Mouse (Mus musculus): ENCODE measurements at regions not wholly inside any gene's neighbourhood (a gene's known extent, or its start where the extent isn't known, plus 50 kb on each side); places are given as distances from the start of the nearest gene placed in this dataset.

DNA sequence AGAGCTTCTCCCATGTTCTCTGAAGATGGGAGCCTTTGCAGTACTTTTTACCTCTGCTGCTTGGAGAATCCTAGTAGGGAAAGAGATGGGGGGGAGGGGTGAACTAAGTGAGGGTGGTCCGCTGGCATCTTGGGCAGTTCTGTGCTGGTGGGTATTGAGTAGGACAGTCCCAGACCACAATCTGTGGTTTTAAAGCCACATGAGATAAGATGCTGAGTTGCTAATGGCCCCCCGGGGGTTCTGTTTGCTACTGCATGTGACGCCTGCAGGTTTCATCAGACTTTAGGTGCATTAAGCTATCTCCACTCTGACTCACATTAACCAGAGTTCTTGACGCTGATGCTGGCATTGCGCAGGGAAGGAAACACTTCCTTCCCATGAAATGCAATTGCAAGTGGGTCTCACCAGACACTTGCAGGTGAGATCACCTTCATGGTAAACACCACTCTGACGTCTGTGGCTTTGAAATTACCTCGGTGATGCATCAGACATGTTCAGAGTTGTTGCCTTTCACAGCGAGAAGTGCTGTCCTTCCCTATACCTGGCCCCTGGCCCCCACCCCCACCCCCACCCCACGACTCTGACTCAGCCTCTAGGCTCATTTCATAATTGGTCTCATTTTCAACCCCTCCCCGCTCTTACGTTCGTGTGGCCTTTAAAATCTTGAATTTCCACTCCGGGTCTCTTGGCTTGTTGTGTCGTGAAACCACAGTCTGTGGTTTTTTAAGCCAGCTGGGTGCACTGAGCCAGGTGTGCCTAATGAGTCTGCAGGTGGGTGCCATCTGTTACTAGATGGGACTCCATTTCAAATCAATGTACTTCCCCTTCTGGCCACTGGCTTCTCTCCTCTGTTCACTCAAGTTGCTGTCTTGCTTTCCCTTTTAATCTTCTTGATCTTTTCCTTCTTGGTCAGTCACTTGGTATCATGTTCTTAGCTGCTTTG lies 94.8 kb upstream of the Synm start:
- 46% methylated on average over 14 of the region's 14 CpGs for WGBS
- Histone ChIP-seq H3K27me3 (ENCODE audit: control insufficient read depth, insufficient read depth, low read length) (no peaks in the 10 kb centered on the region), H3K9me3 (replicated peaks; ENCODE audit: control insufficient read depth, low read length) (no peaks in the 10 kb centered on the region), H3K4me2 (ENCODE audit: low read depth, low read length) (no peak overlapping the region), H3K27ac (ENCODE audit: low read depth) (no peak overlapping the region), H3K4me1 (ENCODE audit: control insufficient read depth, insufficient read depth) (no peaks in the 10 kb centered on the region), H3K9ac (replicated peaks; ENCODE audit: low read depth, low read length) (no peak overlapping the region), H3K36me3 (replicated peaks; ENCODE audit: control insufficient read depth, insufficient read depth, low read length) (no peaks in the 10 kb centered on the region), H3K4me3 (ENCODE audit: low read depth, low read length) (no peak overlapping the region)
- TF ChIP-seq EP300 (IDR thresholded peaks at IDR 0.05; ENCODE audit: low read depth) (no peak), CTCF (IDR thresholded peaks at IDR 0.05; ENCODE audit: low read depth) (no peak)
- DNase-seq (ENCODE audit: low spot score) (no peak), ATAC-seq (ENCODE audit: insufficient read depth, low read depth) (no peak)

DNA sequence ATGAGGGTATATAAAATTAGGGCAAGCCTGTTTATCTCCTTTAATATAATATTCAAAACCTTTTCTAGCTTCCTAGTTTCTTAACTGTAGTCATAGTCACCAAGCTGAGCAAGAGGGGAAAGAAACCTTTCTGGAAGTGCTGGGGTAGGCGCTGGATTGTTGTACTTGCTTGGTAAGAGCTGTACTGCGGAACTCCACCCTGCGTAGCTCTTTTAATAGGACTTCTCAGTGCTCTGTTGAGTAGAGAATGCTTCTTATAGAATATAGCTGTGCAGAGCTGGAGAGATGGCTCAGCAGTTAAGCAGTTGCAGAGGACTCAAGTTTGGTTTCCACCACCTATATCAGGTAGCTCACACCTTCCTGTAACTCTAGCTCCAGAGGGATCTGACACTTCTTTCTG lies 93.3 kb upstream of the Synm start:
- Histone ChIP-seq H3K4me2 (ENCODE audit: low read depth, low read length) (no peak overlapping the region), H3K4me3 (ENCODE audit: low read depth, low read length) (no peak overlapping the region), H3K9me3 (replicated peaks; ENCODE audit: control insufficient read depth, low read length) (no peaks in the 10 kb centered on the region), H3K4me1 (ENCODE audit: control insufficient read depth, insufficient read depth) (no peaks in the 10 kb centered on the region), H3K27me3 (ENCODE audit: control insufficient read depth, insufficient read depth, low read length) (no peaks in the 10 kb centered on the region), H3K36me3 (replicated peaks; ENCODE audit: control insufficient read depth, insufficient read depth, low read length) (no peaks in the 10 kb centered on the region), H3K27ac (ENCODE audit: low read depth) (no peak overlapping the region), H3K9ac (replicated peaks; ENCODE audit: low read depth, low read length) (no peak overlapping the region)
- WGBS = 92% methylated on average over 3 of the region's 3 CpGs
- ATAC-seq (ENCODE audit: insufficient read depth, low read depth) (no peak), DNase-seq (ENCODE audit: low spot score) (no peak)
- TF ChIP-seq CTCF (IDR thresholded peaks at IDR 0.05; ENCODE audit: low read depth) = no peak
- no peak for TF ChIP-seq EP300 (IDR thresholded peaks at IDR 0.05; ENCODE audit: low read depth)

DNA sequence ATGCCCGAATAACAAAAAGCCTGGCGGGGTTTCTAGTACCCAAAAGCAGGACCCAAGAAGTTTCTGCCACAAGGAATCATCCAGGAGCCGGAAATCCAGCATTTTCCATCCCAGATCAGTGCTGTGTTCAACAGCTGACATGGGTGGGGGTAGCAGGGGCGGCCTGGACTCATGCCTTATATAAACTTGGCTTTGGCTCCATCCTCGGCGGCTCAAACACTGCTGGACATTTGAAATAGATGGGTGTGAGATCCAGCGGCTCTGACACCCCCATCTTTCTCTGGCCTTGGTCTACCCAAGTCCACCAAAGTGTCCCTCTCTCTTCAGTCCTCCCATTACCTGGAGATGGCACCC lies 89.9 kb upstream of the Synm start:
- ATAC-seq (ENCODE audit: insufficient read depth, low read depth) (peak; percentile 36), DNase-seq (ENCODE audit: low spot score) (no peak)
- peak overlapping the region; percentile 36; the same call in 1 of the 2 replicates for H3K9ac ChIP-seq (replicated peaks; ENCODE audit: low read depth, low read length)
- no peaks in the 10 kb centered on the region for H3K4me1 ChIP-seq (ENCODE audit: control insufficient read depth, insufficient read depth)
- H3K4me3 ChIP-seq (ENCODE audit: low read depth, low read length) = peak overlapping the region; percentile 36
- H3K36me3 ChIP-seq (replicated peaks; ENCODE audit: control insufficient read depth, insufficient read depth, low read length) = no peaks in the 10 kb centered on the region
- peak overlapping the region; percentile 73 for H3K27ac ChIP-seq (ENCODE audit: low read depth)
- peak overlapping the region; percentile 61 for H3K4me2 ChIP-seq (ENCODE audit: low read depth, low read length)
- no peaks in the 10 kb centered on the region for H3K27me3 ChIP-seq (ENCODE audit: control insufficient read depth, insufficient read depth, low read length)
- 7% methylated on average over 7 of the region's 7 CpGs for WGBS
- TF ChIP-seq EP300 (IDR thresholded peaks at IDR 0.05; ENCODE audit: low read depth) (no peak), CTCF (IDR thresholded peaks at IDR 0.05; ENCODE audit: low read depth) (no peak)
- no peaks in the 10 kb centered on the region for H3K9me3 ChIP-seq (replicated peaks; ENCODE audit: control insufficient read depth, low read length)

DNA sequence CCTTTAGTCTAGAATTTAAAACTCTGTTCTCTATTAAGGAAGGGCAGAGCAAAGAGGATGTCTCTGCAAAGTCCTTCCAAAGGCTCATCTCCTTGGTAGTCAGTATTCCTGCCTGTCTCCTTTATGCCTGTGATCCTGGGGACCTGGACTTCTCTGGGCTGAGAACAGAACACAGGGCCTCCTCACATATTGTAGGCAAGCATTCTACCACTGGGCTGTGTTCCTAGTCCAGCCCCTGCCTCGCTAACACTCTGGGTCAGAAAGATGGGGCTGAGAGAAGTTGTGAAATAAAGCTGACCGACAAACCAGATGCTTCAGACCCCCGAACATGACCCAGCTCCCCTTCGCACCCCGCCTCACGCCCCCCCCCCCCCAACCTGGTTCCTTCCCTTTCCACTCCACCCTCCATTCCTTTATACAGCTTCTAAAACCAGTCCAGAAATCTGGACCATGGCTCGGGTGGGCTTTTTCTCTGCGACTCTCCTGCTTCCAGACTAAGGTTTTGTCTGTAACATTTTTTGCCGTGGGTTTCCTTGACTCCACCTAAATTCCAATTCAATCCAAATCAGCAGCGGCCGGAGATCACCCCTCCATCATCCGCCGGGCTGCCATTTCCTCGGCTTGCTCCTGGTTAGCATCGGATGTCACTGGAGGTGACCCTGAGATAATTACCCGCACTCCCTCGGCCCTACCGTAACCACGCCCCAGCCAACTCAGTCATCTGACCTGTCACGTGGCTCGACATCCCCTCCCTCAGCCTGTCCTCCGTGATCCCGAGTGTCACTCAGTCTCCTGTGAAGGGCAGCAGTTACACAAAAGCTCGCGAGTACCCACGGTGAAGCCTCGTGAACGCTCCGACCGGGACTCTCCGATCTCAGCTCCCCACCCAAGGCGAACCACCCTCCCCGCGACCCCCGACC lies 89.3 kb upstream of the Synm start:
- TF ChIP-seq CTCF (IDR thresholded peaks at IDR 0.05; ENCODE audit: low read depth) (no peak), EP300 (IDR thresholded peaks at IDR 0.05; ENCODE audit: low read depth) (peak; percentile 60; the same call in 1 of the 2 replicates)
- WGBS = 2% methylated on average over 35 of the region's 35 CpGs
- H3K27me3 ChIP-seq (ENCODE audit: control insufficient read depth, insufficient read depth, low read length) = no peaks in the 10 kb centered on the region
- peak; percentile 99 for ATAC-seq (ENCODE audit: insufficient read depth, low read depth)
- DNase-seq (ENCODE audit: low spot score) = peak; percentile 92
- peak overlapping the region; percentile 36 for H3K4me3 ChIP-seq (ENCODE audit: low read depth, low read length)
- no peaks in the 10 kb centered on the region for H3K9me3 ChIP-seq (replicated peaks; ENCODE audit: control insufficient read depth, low read length)
- H3K27ac ChIP-seq (ENCODE audit: low read depth) = peak overlapping the region; percentile 73
- no peaks in the 10 kb centered on the region for H3K4me1 ChIP-seq (ENCODE audit: control insufficient read depth, insufficient read depth)
- H3K4me2 ChIP-seq (ENCODE audit: low read depth, low read length) = peak overlapping the region; percentile 61
- H3K36me3 ChIP-seq (replicated peaks; ENCODE audit: control insufficient read depth, insufficient read depth, low read length) = no peaks in the 10 kb centered on the region
- H3K9ac ChIP-seq (replicated peaks; ENCODE audit: low read depth, low read length) = peak overlapping the region; percentile 36; the same call in 1 of the 2 replicates

DNA sequence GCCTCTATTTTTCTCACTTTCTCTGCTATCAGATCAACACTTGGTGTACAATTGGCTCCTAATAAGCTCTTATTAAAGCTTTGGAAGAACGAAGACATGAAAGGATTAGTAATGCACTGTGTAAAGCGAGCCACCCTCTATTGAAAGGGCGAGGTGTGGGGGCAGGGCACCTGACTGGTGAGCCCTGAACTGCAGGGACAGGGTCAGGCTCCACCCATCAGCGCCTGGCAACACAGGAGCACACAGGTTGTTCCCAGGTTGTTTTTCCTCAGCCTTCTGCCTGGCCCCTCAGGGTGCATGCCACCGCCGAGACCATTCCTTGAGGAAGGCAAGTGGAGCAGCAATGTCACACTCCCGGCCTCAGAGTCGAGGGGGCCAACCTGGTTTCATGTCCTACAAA lies 87.3 kb upstream of the Synm start:
- WGBS = 42% methylated on average over 8 of the region's 8 CpGs
- no peak for TF ChIP-seq CTCF (IDR thresholded peaks at IDR 0.05; ENCODE audit: low read depth)
- TF ChIP-seq EP300 (IDR thresholded peaks at IDR 0.05; ENCODE audit: low read depth) = no peak
- Histone ChIP-seq H3K27ac (ENCODE audit: low read depth) (no peak overlapping the region), H3K4me2 (ENCODE audit: low read depth, low read length) (no peak overlapping the region), H3K4me3 (ENCODE audit: low read depth, low read length) (no peak overlapping the region), H3K9me3 (replicated peaks; ENCODE audit: control insufficient read depth, low read length) (no peaks in the 10 kb centered on the region), H3K36me3 (replicated peaks; ENCODE audit: control insufficient read depth, insufficient read depth, low read length) (no peaks in the 10 kb centered on the region), H3K27me3 (ENCODE audit: control insufficient read depth, insufficient read depth, low read length) (no peaks in the 10 kb centered on the region), H3K9ac (replicated peaks; ENCODE audit: low read depth, low read length) (no peak overlapping the region), H3K4me1 (ENCODE audit: control insufficient read depth, insufficient read depth) (no peaks in the 10 kb centered on the region)
- ATAC-seq (ENCODE audit: insufficient read depth, low read depth) (no peak), DNase-seq (ENCODE audit: low spot score) (no peak)
